Mouse (Mus musculus): ENCODE measurements around the gene Ccdc34. TPM values are rescaled to one million over a fixed set of nuclear protein-coding genes. Genes with fewer than 3 reads are reported as not detected.

Gene Ccdc34
- polyA plus RNA-seq, 1 experiment: 32.8 TPM

GRCm38 (mm10) chr2:110204169-110204568 lies 186.6 kb downstream of the Ccdc34 start:
- no peaks in the 10 kb centered on the region for H3K4me1 ChIP-seq (ENCODE audit: control insufficient read depth, insufficient read depth, low read length)
- H3K4me3 ChIP-seq (replicated peaks; ENCODE audit: control insufficient read depth, low read depth, low read length): no peak overlapping the region
- no peak overlapping the region for H3K27ac ChIP-seq (ENCODE audit: control insufficient read depth, insufficient read depth, low read depth, low read length, poor library complexity)
- no peak for TF ChIP-seq CTCF (IDR thresholded peaks at IDR 0.05; ENCODE audit: control insufficient read depth, insufficient read depth, low read length)
- 45% methylated on average over 4 of the region's 4 CpGs for WGBS

GRCm38 (mm10) chr2:110204705-110205318 lies 187.2 kb downstream of the Ccdc34 start:
- Histone ChIP-seq H3K4me3 (replicated peaks; ENCODE audit: control insufficient read depth, low read depth, low read length) (no peak overlapping the region), H3K27ac (ENCODE audit: control insufficient read depth, insufficient read depth, low read depth, low read length, poor library complexity) (no peak overlapping the region), H3K4me1 (ENCODE audit: control insufficient read depth, insufficient read depth, low read length) (no peaks in the 10 kb centered on the region)
- 14% methylated on average over 14 of the region's 14 CpGs for WGBS
- TF ChIP-seq POLR2A (IDR thresholded peaks at IDR 0.05; ENCODE audit: borderline replicate concordance, control insufficient read depth, low read depth, low read length) (no peak), CTCF (IDR thresholded peaks at IDR 0.05; ENCODE audit: control insufficient read depth, insufficient read depth, low read length) (peak; percentile 68)

GRCm38 (mm10) chr2:110210508-110211496 lies 193.2 kb downstream of the Ccdc34 start:
- 69% methylated on average over 8 of the region's 8 CpGs for WGBS
- TF ChIP-seq POLR2A (IDR thresholded peaks at IDR 0.05; ENCODE audit: borderline replicate concordance, control insufficient read depth, low read depth, low read length): no peak
- TF ChIP-seq CTCF (IDR thresholded peaks at IDR 0.05; ENCODE audit: control insufficient read depth, insufficient read depth, low read length): no peak
- H3K4me3 ChIP-seq (replicated peaks; ENCODE audit: control insufficient read depth, low read depth, low read length): no peak overlapping the region
- H3K27ac ChIP-seq (ENCODE audit: control insufficient read depth, insufficient read depth, low read depth, low read length, poor library complexity): no peak overlapping the region
- no peaks in the 10 kb centered on the region for H3K4me1 ChIP-seq (ENCODE audit: control insufficient read depth, insufficient read depth, low read length)

GRCm38 (mm10) chr2:110214278-110214677 lies 196.7 kb downstream of the Ccdc34 start:
- H3K4me1 ChIP-seq (ENCODE audit: control insufficient read depth, insufficient read depth, low read length): no peaks in the 10 kb centered on the region
- no peak overlapping the region for H3K4me3 ChIP-seq (replicated peaks; ENCODE audit: control insufficient read depth, low read depth, low read length)
- no peak overlapping the region for H3K27ac ChIP-seq (ENCODE audit: control insufficient read depth, insufficient read depth, low read depth, low read length, poor library complexity)
- WGBS: 82% methylated on average over 4 of the region's 4 CpGs
- TF ChIP-seq POLR2A (IDR thresholded peaks at IDR 0.05; ENCODE audit: borderline replicate concordance, control insufficient read depth, low read depth, low read length) (no peak), CTCF (IDR thresholded peaks at IDR 0.05; ENCODE audit: control insufficient read depth, insufficient read depth, low read length) (no peak)

- TF ChIP-seq POLR2A (IDR thresholded peaks at IDR 0.05; ENCODE audit: borderline replicate concordance, control insufficient read depth, low read depth, low read length): no peak
- no peak for TF ChIP-seq CTCF (IDR thresholded peaks at IDR 0.05; ENCODE audit: control insufficient read depth, insufficient read depth, low read length)
- Histone ChIP-seq H3K4me1 (ENCODE audit: control insufficient read depth, insufficient read depth, low read length) (no peaks in the 10 kb centered on the region), H3K4me3 (replicated peaks; ENCODE audit: control insufficient read depth, low read depth, low read length) (no peak overlapping the region), H3K27ac (ENCODE audit: control insufficient read depth, insufficient read depth, low read depth, low read length, poor library complexity) (no peak overlapping the region)
- 65% methylated on average over 9 of the region's 9 CpGs for WGBS
These were observed 197.5 kb downstream of the Ccdc34 start for GRCm38 (mm10) chr2:110214991-110215684.

GRCm38 (mm10) chr2:110215685-110216058 lies 198.1 kb downstream of the Ccdc34 start:
- WGBS: 75% methylated on average over 3 of the region's 3 CpGs
- Histone ChIP-seq H3K4me3 (replicated peaks; ENCODE audit: control insufficient read depth, low read depth, low read length) (no peak overlapping the region), H3K4me1 (ENCODE audit: control insufficient read depth, insufficient read depth, low read length) (no peaks in the 10 kb centered on the region), H3K27ac (ENCODE audit: control insufficient read depth, insufficient read depth, low read depth, low read length, poor library complexity) (no peak overlapping the region)
- no peak for TF ChIP-seq CTCF (IDR thresholded peaks at IDR 0.05; ENCODE audit: control insufficient read depth, insufficient read depth, low read length)
- no peak for TF ChIP-seq POLR2A (IDR thresholded peaks at IDR 0.05; ENCODE audit: borderline replicate concordance, control insufficient read depth, low read depth, low read length)

- H3K4me1 ChIP-seq (ENCODE audit: control insufficient read depth, insufficient read depth, low read length): no peaks in the 10 kb centered on the region
- no peak overlapping the region for H3K4me3 ChIP-seq (replicated peaks; ENCODE audit: control insufficient read depth, low read depth, low read length)
- no peak for TF ChIP-seq POLR2A (IDR thresholded peaks at IDR 0.05; ENCODE audit: borderline replicate concordance, control insufficient read depth, low read depth, low read length)
- TF ChIP-seq CTCF (IDR thresholded peaks at IDR 0.05; ENCODE audit: control insufficient read depth, insufficient read depth, low read length): no peak
- 59% methylated on average over 1 of the region's 1 CpGs for WGBS
- no peak overlapping the region for H3K27ac ChIP-seq (ENCODE audit: control insufficient read depth, insufficient read depth, low read depth, low read length, poor library complexity)
These were observed 202.9 kb downstream of the Ccdc34 start for GRCm38 (mm10) chr2:110220492-110220891.

- TF ChIP-seq POLR2A (IDR thresholded peaks at IDR 0.05; ENCODE audit: borderline replicate concordance, control insufficient read depth, low read depth, low read length): no peak
- TF ChIP-seq CTCF (IDR thresholded peaks at IDR 0.05; ENCODE audit: control insufficient read depth, insufficient read depth, low read length): no peak
- no peak overlapping the region for H3K27ac ChIP-seq (ENCODE audit: control insufficient read depth, insufficient read depth, low read depth, low read length, poor library complexity)
- no peak overlapping the region for H3K4me3 ChIP-seq (replicated peaks; ENCODE audit: control insufficient read depth, low read depth, low read length)
- H3K4me1 ChIP-seq (ENCODE audit: control insufficient read depth, insufficient read depth, low read length): no peaks in the 10 kb centered on the region
- WGBS: 67% methylated on average over 2 of the region's 2 CpGs
These were observed 205.2 kb downstream of the Ccdc34 start for GRCm38 (mm10) chr2:110222793-110223192.

Other genes starting within 250 kb of the Ccdc34 start
- gene Lin7c, start 127.0 kb upstream of the Ccdc34 start, polyA plus RNA-seq (2011; ENCODE audit: insufficient read depth, insufficient read length, low replicate concordance, missing spikeins): 8.8 and 14.4 TPM in 2 replicates
- gene Lgr4, start 100.2 kb upstream of the Ccdc34 start, polyA plus RNA-seq (2011; ENCODE audit: insufficient read depth, insufficient read length, low replicate concordance, missing spikeins): 0.70 and 1.8 TPM in 2 replicates

Measured in bone marrow, adult 2 months (tissue).